Mouse (Mus musculus) cerebellum, adult 2 months (tissue): ENCODE measurements around the gene Gm3045.

Experiments
- CTCF ChIP-seq: fragments of 200-500 bp; IDR thresholded peaks from 2 replicates; pipeline ENCODE4 v1.5.1; 2011; ENCODE audit warnings: low read depth, mild to moderate bottlenecking, control low read depth, low read length, moderate library complexity, borderline replicate concordance; ENCODE audit not compliant: insufficient read depth
- POLR2A ChIP-seq: fragments of 200-500 bp; IDR thresholded peaks from 2 replicates; pipeline ENCODE4 v1.6.1; 2011; ENCODE audit warnings: low read length, control low read depth, borderline replicate concordance; ENCODE audit not compliant: insufficient read depth

GRCm38 (mm10) chr13:56383406-56383805, 43.0 kb upstream of the Gm3045 start:
- TF ChIP-seq POLR2A = no peak
- TF ChIP-seq CTCF = no peak
